Mouse (Mus musculus) limb, embryonic 14.5 days (tissue): Measurements from ENCODE around the gene Cabp4. TPM values are rescaled to one million over a fixed set of nuclear protein-coding genes. Genes with fewer than 3 reads are reported as not detected.
A peak's percentile ranks its signal among the peaks of the same experiment; 100 is the strongest.

ENCODE experiments used
- ATAC-seq: fragments of 200-750 bp; cut with Nextera tagmentation; 2 replicates; pipeline ENCODE4 v1.8.0; 2017; ENCODE audit warnings: low read depth, moderate number of reproducible peaks, moderate TSS enrichment; ENCODE audit not compliant: low FRiP score
- DNase-seq: peaks from one replicate; pipeline ENCODE4 v3.0.0-alpha.2; 2015; ENCODE audit warnings: low spot score
- H3K27ac ChIP-seq: fragments of 300-500 bp; sonication (generic); replicated peaks from 2 replicates; pipeline ENCODE4 v1.5.1; 2014; ENCODE audit warnings: low read depth, mild to moderate bottlenecking, low read length, moderate library complexity, mixed read lengths
- H3K27me3 ChIP-seq: fragments of 300-500 bp; sonication (generic); 2 replicates; pipeline ENCODE4 v1.6.1; 2014; ENCODE audit warnings: low read length, mixed read lengths; ENCODE audit not compliant: control insufficient read depth, insufficient read depth
- H3K36me3 ChIP-seq: fragments of 300-500 bp; sonication (generic); 2 replicates; pipeline ENCODE4 v1.6.1; 2014; ENCODE audit warnings: mild to moderate bottlenecking, low read length, moderate library complexity, mixed read lengths; ENCODE audit not compliant: control insufficient read depth, insufficient read depth
- H3K4me1 ChIP-seq: fragments of 300-500 bp; sonication (generic); 2 replicates; pipeline ENCODE4 v1.6.1; 2014; ENCODE audit warnings: antibody characterized with exemption, low read length, mixed read lengths; ENCODE audit not compliant: control insufficient read depth, insufficient read depth
- H3K4me2 ChIP-seq: fragments of 300-500 bp; sonication (generic); replicated peaks from 2 replicates; pipeline ENCODE4 v1.6.1; 2014; ENCODE audit warnings: low read depth, mild to moderate bottlenecking, low read length, moderate library complexity; ENCODE audit not compliant: severe bottlenecking
- H3K4me3 ChIP-seq: fragments of 300-500 bp; sonication (generic); replicated peaks from 2 replicates; pipeline ENCODE4 v1.5.1; 2014; ENCODE audit warnings: low read length
- H3K9ac ChIP-seq: fragments of 300-500 bp; sonication (generic); 2 replicates; pipeline ENCODE4 v1.6.1; 2014; ENCODE audit warnings: mild to moderate bottlenecking, low read depth, low read length, moderate library complexity; ENCODE audit not compliant: severe bottlenecking
- H3K9me3 ChIP-seq: fragments of 300-500 bp; sonication (generic); 2 replicates; pipeline ENCODE4 v1.6.1; 2016; ENCODE audit warnings: low read length; ENCODE audit not compliant: control insufficient read depth
- POLR2A ChIP-seq: fragments of 200-500 bp; IDR thresholded peaks from 2 replicates; pipeline ENCODE4 v1.8.0; 2012; ENCODE audit warnings: inconsistent platforms, mild to moderate bottlenecking, moderate library complexity, borderline replicate concordance; ENCODE audit not compliant: insufficient read depth, insufficient read length; ENCODE audit errors: extremely low read depth
- WGBS: fragments of 180-500 bp; shearing (Covaris S2); extraction: QIAGEN DNeasy Blood & Tissue Kit; methylation state at CpG from one replicate; pipeline ENCODE4 v1.1.7; 2014; 5-methylcytosine and 5-hydroxymethylcytosine counted together
- polyA plus RNA-seq, 2 experiments: library from polyadenylated mRNA; depleted of rRNA in 1 of 2; stranded (reverse) in 1 of 2; unstranded in 1 of 2; fragments of >200 nt; fragmentation: Nextera tagmentation in 1 of 2; extraction: Ambion mirVana in 1 of 2; gene quantifications; 2 replicates each; pipeline versions ENCODE4 v1.2.1 to v1.2.3; 2012 to 2014

Cabp4 gene
- polyA plus RNA-seq, 2 experiments = 0.05 to 0.10 TPM

DNA sequence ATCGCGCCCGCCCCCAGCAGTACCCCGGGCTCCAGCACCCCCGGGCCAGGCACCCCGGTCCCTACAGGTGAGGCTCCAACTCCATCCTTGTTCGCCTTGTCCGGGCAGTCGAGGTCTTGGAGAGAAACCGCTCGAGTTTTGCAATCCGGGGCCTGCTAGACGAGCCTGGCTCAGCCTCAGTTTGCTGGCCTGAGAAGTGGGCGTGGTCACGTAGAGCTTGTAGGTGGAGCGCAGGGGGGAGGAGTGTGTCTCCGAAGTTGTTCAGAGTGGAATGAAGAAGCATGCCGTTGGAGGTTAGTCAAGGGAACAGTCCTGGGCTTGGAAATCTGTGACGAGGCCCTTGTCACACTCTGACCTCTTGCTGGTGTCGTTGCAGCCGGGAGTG lies 46.4 kb downstream of the Cabp4 start:
- WGBS = 2% methylated on average over 20 of the region's 21 CpGs
- Histone ChIP-seq H3K27ac (peak overlapping the region; percentile 58), H3K36me3 (no peaks in the 10 kb centered on the region), H3K9me3 (no peaks in the 10 kb centered on the region), H3K4me1 (peaks cover 30% of the 10 kb centered on the region), H3K4me2 (peak overlapping the region; percentile 77), H3K27me3 (peaks cover 32% of the 10 kb centered on the region; the same call in 1 of the 2 replicates), H3K9ac (peak overlapping the region; percentile 38; the same call in 1 of the 2 replicates), H3K4me3 (peak overlapping the region; percentile 57)
- TF ChIP-seq POLR2A = no peak
- peak; percentile 34 for ATAC-seq
- peak; percentile 59 for DNase-seq

GRCm38 (mm10) chr19:4096642-4097440 lies 47.0 kb downstream of the Cabp4 start, which contains the start of gene Cdk2ap2:
Cdk2ap2 (plus strand) TSS chr19:4097182.
- Histone ChIP-seq H3K9ac (peak within 1 kb of the TSS; percentile 60), H3K4me3 (peak within 1 kb of the TSS; percentile 57), H3K27ac (peak within 1 kb of the TSS; percentile 58), H3K4me2 (peak within 1 kb of the TSS; percentile 77), H3K4me1 (peaks cover 30% of the 10 kb centered on the region), H3K9me3 (no peaks in the 10 kb centered on the region), H3K27me3 (peaks cover 27% of the 10 kb centered on the region; the same call in 1 of the 2 replicates), H3K36me3 (no peaks in the 10 kb centered on the region)
- 1% methylated on average over 41 of the region's 65 CpGs for WGBS
- ATAC-seq = peak; percentile 93
- peak; percentile 98 for DNase-seq
- 0 out of 2 replicates have a peak, but pooled peaks have one; percentile 35 for TF ChIP-seq POLR2A

GRCm38 (mm10) chr19:4095802-4096201 lies 48.0 kb downstream of the Cabp4 start:
- no peak overlapping the region for H3K27ac ChIP-seq
- H3K4me2 ChIP-seq = no peak overlapping the region; the same call in 1 of the 2 replicates
- H3K4me1 ChIP-seq = peaks cover 25% of the 10 kb centered on the region
- no peaks in the 10 kb centered on the region for H3K9me3 ChIP-seq
- no peaks in the 10 kb centered on the region for H3K36me3 ChIP-seq
- no peak overlapping the region for H3K4me3 ChIP-seq
- ATAC-seq = no peak
- WGBS = 57% methylated on average over 3 of the region's 3 CpGs
- TF ChIP-seq POLR2A = no peak
- no peak for DNase-seq
- peaks cover 17% of the 10 kb centered on the region; the same call in 1 of the 2 replicates for H3K27me3 ChIP-seq
- no peak overlapping the region for H3K9ac ChIP-seq

DNA sequence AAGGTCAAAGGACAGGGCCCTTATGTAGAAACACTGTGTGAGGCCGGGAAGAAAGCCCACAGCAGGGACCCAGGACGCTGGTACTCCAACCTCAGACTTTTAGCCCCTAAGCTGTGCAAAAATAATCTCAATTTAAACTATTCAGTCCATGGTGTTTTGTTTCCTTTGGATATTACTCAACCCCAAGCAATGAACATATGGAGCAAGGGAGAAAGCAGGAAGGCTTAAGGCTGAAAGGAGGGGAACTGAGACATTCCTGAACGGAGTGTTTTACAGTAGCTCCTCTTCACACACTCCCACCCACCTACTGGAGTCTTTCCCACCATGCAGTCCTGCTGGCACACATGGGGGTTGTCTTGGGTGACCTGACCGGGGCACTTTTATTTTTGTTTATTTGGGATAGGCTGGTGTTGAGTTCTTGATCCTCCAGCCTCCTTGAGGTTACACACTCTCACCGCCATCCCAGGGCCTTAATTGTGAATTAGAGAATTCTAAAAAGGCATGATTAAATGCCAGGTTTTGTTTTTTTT lies 49.0 kb downstream of the Cabp4 start:
- H3K27me3 ChIP-seq = peaks cover 7% of the 10 kb centered on the region; the same call in 1 of the 2 replicates
- H3K9me3 ChIP-seq = no peaks in the 10 kb centered on the region
- 74% methylated on average over 5 of the region's 5 CpGs for WGBS

GRCm38 (mm10) chr19:4094348-4094747 lies 49.5 kb downstream of the Cabp4 start:
- H3K27me3 ChIP-seq = 0 out of 2 replicates have a peak, but pooled peaks cover 3% of the 10 kb centered on the region
- TF ChIP-seq POLR2A = no peak
- H3K36me3 ChIP-seq = no peaks in the 10 kb centered on the region
- DNase-seq (no peak), ATAC-seq (no peak)
- no peaks in the 10 kb centered on the region for H3K9me3 ChIP-seq
- H3K4me2 ChIP-seq = no peak overlapping the region
- H3K4me1 ChIP-seq = peaks cover 15% of the 10 kb centered on the region
- 60% methylated on average over 3 of the region's 3 CpGs for WGBS
- H3K4me3 ChIP-seq = no peak overlapping the region
- no peak overlapping the region for H3K27ac ChIP-seq
- no peak overlapping the region for H3K9ac ChIP-seq

More for the DNA sequence above, 49.0 kb downstream of the Cabp4 start:
- ATAC-seq (no peak), DNase-seq (no peak)
- Histone ChIP-seq H3K4me1 (peaks cover 20% of the 10 kb centered on the region), H3K4me2 (no peak overlapping the region), H3K27ac (no peak overlapping the region), H3K36me3 (no peaks in the 10 kb centered on the region), H3K4me3 (no peak overlapping the region), H3K9ac (no peak overlapping the region)
- no peak for TF ChIP-seq POLR2A
